Mouse (Mus musculus) brain, adult 10 weeks (tissue): ENCODE data around the gene Cdh16. TPM values are rescaled to one million over a fixed set of nuclear protein-coding genes. Genes with fewer than 3 reads are reported as not detected.

Experiments used
- polyA plus RNA-seq: library from polyadenylated mRNA; stranded (reverse); fragments of 350-450 nt; fragmentation: Illumina TruSeq; extraction: RNeasy Lipid Tissue Mini Kit (QIAGEN cat#74804); gene quantifications from one replicate; pipeline ENCODE4 v1.2.3, GENCODE M21; 2015; ENCODE audit warnings: low read depth, low replicate concordance

Cdh16 gene
- polyA plus RNA-seq = not detected

DNA sequence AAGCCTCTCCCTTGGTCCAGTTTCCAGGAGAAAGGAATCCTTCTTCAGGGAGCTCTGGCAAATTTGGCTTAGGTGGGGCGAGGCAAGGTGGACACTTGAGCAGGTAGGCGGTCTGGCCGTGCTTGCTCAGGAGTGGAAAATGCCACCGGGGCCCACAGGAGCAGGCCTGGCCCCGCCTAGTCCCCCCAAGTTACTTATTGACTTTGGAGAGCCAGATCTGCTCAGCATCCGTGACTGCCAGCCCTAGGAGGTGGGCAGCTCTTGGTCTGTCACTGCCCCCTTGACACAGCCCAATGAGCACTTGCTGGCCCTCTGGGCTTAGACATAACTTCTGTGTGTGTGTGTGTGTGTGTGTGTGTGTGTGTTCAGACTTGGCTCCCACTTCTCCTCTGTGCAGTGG lies at the start of gene Cdh16:
Gene Cdh16 (minus strand): TSS at position 236 of the 400 bp plus-strand sequence.

GRCm38 (mm10) chr8:104641426-104642323 lies 17.5 kb upstream of the Cdh16 start, which contains the start of gene Ciao2b:
Gene Ciao2b, minus strand, starts transcription at chr8:104641965.

GRCm38 (mm10) chr8:104630981-104631663 lies 6.9 kb upstream of the Cdh16 start, which contains the start of gene Rrad:
Gene Rrad, minus strand, starts transcription at chr8:104631327.

DNA sequence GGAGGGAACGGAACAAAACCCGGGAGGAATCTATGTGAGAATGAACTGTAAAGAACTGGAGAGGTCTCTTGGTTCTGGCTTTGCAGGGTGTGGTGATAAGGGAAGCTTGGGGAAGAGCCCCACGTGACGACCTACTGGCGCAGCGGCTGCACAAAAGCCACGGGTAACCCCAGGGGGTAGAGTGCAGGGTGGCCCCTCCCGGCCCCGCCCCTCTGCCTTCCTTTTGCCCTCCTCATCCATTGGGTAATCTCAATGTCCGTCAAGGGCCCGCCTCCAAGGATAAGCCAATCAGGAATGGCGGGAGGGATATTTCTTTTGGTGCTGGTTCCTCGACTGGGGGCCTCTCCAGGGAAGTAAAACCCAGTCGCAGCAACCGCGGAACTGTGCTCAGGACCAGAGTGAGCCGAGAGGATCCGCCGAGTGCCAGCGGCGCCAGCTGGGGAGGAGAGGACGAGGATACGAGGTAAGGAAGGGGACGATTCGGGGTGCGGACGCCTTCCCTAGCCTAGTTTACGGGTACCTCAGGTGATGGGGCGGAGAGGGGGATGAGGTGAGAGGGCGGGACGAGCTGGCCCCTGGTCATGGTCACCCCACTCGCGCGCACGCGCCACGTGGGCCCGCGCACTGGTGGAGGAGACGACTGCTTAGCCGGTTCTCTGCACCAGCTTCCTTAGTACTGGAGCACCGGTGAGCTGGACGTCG lies 32.9 kb downstream of the Cdh16 start, which contains the start of gene Pdp2:
Gene Pdp2 (plus strand): TSS at position 319 of the 702 bp plus-strand sequence.

Other genes starting within 250 kb of the Cdh16 start
- 43.4 TPM for gene Cmtm4, start 228.6 kb downstream of the Cdh16 start, polyA plus RNA-seq
- 132 TPM for gene Dync1li2, start 181.3 kb downstream of the Cdh16 start, polyA plus RNA-seq
- 0.57 TPM for gene Terb1, start 114.5 kb downstream of the Cdh16 start, polyA plus RNA-seq
- 82.2 TPM for gene Nae1, start 89.8 kb downstream of the Cdh16 start, polyA plus RNA-seq
- 24.0 TPM for gene Car7, start 89.7 kb downstream of the Cdh16 start, polyA plus RNA-seq
- 4.7 TPM for gene Pdp2, start 32.9 kb downstream of the Cdh16 start, polyA plus RNA-seq
- gene Rrad, start 6.9 kb upstream of the Cdh16 start, polyA plus RNA-seq = 1.9 TPM
- gene Ciao2b, start 17.6 kb upstream of the Cdh16 start, polyA plus RNA-seq = 51.3 TPM
- not detected for gene Ces2a, start 109.6 kb upstream of the Cdh16 start, polyA plus RNA-seq
- not detected for gene Ces2b, start 207.2 kb upstream of the Cdh16 start, polyA plus RNA-seq
- not detected for gene Ces2c, start 222.7 kb upstream of the Cdh16 start, polyA plus RNA-seq